Mouse (Mus musculus) brain, embryonic 14.5 days (tissue): Measurements from ENCODE around the gene Grap.

ENCODE experiments used
- CTCF ChIP-seq: fragments of 200-500 bp; IDR thresholded peaks from 2 replicates; pipeline ENCODE4 v1.5.1; 2012; ENCODE audit warnings: inconsistent platforms, mild to moderate bottlenecking, moderate library complexity, borderline replicate concordance; ENCODE audit not compliant: insufficient read depth, insufficient read length; ENCODE audit errors: extremely low read depth
- POLR2A ChIP-seq: fragments of 200-500 bp; IDR thresholded peaks from 2 replicates; pipeline ENCODE4 v1.6.1; 2012; ENCODE audit warnings: mild to moderate bottlenecking, inconsistent platforms, borderline replicate concordance; ENCODE audit not compliant: poor library complexity, insufficient read depth, insufficient read length, severe bottlenecking; ENCODE audit errors: extremely low read depth

DNA sequence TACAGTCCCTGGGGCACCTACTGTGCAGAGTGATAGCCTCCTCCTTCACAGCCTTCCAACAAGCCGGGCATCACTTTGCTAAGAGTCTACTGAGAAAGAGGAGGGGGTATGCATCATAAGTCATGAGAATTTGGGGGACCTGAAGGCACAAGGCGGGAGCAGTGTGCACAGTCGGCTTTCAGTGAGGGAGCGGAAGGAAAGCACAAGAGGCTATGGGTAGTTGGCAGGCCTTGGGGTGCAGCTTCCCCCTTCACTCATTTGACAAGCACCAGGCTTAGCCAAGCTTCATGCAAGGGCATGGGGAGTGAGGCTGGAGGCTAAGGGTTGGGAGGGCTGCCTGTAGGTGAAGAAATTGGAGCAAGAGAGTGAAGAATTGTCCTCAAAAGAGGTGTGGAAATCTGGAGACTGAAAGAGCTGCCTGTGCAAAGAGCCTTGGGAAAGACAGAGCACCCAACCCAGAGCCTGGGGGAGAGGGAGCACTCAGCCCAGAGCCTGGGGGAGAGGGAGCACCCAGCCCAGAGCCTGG is 1.8 kb downstream of the Grap start:
- TF ChIP-seq POLR2A (no peak), CTCF (no peak)
